Mouse (Mus musculus) layer of hippocampus, postnatal 25 days (tissue): ENCODE results near the gene Leo1. TPM values are rescaled to one million over a fixed set of nuclear protein-coding genes. Genes with fewer than 3 reads are reported as not detected.

Source experiments
- DNase-seq, 2 experiments: peaks; one replicate each; pipeline ENCODE4 v3.0.0; 2022; ENCODE audit warnings: mixed read lengths in 2 of 2, low spot score in 1 of 2; ENCODE audit errors: extremely low spot score in 1 of 2
- total RNA-seq, 2 experiments: library from RNA; stranded (reverse); gene quantifications; 2 replicates each; pipeline ENCODE4 v1.2.3; 2021

Gene Leo1
- total RNA-seq, result 10 to 100 TPM; 21.7 to 23.3 TPM

- DNase-seq, result peak; percentile 65 to 72
Measured at GRCm38 (mm10) chr9:75440796-75441666, at the start of gene Leo1. Gene Leo1, plus strand, starts transcription at chr9:75441524.

GRCm38 (mm10) chr9:75393251-75393650 is 48.1 kb upstream of the Leo1 start:
- DNase-seq, result no peak

GRCm38 (mm10) chr9:75395971-75396370 is 45.4 kb upstream of the Leo1 start:
- no peak for DNase-seq

- no peak for DNase-seq
Measured at GRCm38 (mm10) chr9:75399069-75399468, 42.3 kb upstream of the Leo1 start.

- DNase-seq, result no peak
Measured at GRCm38 (mm10) chr9:75400639-75401038, 40.7 kb upstream of the Leo1 start.

- DNase-seq, result no peak
Measured at GRCm38 (mm10) chr9:75401593-75402504, 39.5 kb upstream of the Leo1 start.

GRCm38 (mm10) chr9:75403520-75403919 is 37.8 kb upstream of the Leo1 start:
- no peak for DNase-seq

GRCm38 (mm10) chr9:75406121-75406520 is 35.2 kb upstream of the Leo1 start:
- no peak for DNase-seq

- no peak for DNase-seq
Measured at GRCm38 (mm10) chr9:75407803-75408202, 33.5 kb upstream of the Leo1 start.

- no peak for DNase-seq
Measured at GRCm38 (mm10) chr9:75408204-75408826, 33.0 kb upstream of the Leo1 start.

- peak in 1 of 2 experiments; percentile 35 for DNase-seq
Measured at GRCm38 (mm10) chr9:75409031-75409851, 32.1 kb upstream of the Leo1 start.

- peak; percentile 92 to 98 for DNase-seq
Measured at GRCm38 (mm10) chr9:75409852-75410378, 31.4 kb upstream of the Leo1 start, which contains the start of gene Mapk6. Gene Mapk6, minus strand, starts transcription at chr9:75410005.

- DNase-seq, result no peak
Measured at GRCm38 (mm10) chr9:75410868-75411487, 30.3 kb upstream of the Leo1 start.

GRCm38 (mm10) chr9:75411584-75411983 is 29.7 kb upstream of the Leo1 start:
- DNase-seq, result no peak

- DNase-seq, result no peak
Measured at GRCm38 (mm10) chr9:75413206-75413605, 28.1 kb upstream of the Leo1 start.

GRCm38 (mm10) chr9:75414204-75414603 is 27.1 kb upstream of the Leo1 start:
- DNase-seq, result no peak

GRCm38 (mm10) chr9:75422251-75422691 is 19.1 kb upstream of the Leo1 start:
- DNase-seq, result no peak

GRCm38 (mm10) chr9:75423683-75424082 is 17.6 kb upstream of the Leo1 start:
- no peak for DNase-seq
